Mouse (Mus musculus) kidney, adult 8-10 months (tissue): ENCODE results near the gene Mettl22.

ENCODE experiments used
- DNase-seq, 2 experiments: peaks; one replicate each; pipeline ENCODE4 v3.0.0; 2022

The Mettl22 gene

DNA sequence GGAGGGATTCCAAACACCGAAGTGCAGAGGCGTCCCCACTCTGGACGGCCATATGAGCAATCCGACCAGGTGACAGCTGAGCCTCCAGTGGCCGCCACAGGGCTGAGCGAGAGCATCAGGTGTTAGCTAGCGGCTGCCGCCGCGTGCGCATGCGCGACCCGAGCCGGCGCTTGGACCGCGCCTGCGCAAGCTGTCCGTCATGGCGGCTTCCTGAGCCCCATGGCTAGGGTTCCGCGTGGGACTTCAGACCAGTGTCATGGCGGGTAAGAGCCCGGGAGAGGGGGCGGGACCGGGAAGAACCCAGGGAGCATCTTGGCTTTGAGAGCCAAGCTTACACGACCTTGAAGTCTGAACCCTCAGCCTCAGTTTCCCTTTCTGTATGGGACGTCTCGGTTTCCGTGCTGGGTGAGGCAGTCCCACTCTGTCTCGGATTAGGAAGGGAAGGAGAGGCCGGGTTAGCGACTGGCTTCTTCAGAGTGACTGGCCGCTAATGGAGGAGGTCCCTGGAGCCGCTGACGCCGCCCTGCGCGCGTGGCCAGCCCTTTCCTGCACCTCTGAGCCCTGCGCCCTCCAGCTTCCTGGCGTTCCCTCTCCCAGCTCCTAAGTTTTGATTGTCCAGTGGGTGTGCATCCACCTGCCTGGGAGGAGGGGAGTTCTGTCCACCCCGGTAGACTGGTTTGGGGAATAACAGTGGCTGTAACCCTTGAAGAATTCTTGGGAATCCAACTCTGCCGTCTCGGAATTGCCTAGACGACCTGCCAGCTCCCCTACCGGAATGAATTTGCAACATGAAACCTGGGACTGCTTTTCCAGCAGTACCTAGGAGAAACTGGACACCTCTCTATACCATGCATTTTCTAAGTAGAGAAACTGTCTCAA lies at the start of gene Mettl22:
TSS of gene Mettl22 (plus strand) at position 186 of the 879 bp plus-strand sequence.
- peak; percentile 91 for DNase-seq

DNA sequence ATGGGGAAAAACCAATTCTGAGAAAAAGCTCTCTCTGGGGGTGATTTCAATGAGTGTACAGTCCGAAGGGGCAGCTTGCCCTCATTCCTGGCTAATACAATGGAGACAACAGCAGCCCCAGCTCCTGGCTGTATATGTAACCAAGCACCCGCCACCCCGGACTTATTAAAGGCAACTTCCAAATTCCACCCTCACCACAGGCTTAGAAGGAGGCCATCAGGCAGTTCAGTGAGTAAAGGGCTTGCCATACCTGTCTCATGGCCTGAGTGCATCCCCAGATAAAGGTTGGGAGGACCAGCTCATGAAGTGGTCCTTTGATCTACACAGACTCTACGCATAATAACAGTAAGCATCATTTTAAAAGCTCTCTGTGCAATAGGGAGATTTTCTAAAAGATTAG lies 49.7 kb upstream of the Mettl22 start:
- DNase-seq = no peak

DNA sequence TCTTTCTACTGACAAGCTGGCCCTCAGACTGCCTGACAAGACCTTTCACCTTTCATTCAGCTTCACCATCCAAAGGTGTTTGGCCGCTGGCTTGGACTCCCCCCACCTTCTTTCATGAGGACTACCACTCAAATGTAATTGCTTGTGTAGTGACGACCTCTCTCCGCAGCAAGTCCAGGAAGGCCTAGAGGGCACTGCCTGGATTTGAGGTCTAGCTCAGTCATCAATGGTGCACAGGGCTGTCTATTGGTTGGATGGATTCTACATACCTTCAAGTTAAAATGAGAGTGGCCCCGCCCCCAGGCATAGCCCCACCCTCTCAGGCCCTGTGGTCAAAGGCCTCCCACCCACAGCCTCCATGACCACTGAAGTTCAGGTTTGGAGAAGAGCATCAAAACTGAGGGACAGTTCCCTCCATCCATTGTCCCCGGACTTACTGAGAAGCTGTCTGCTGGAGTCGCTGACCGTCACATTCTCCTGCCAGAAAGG lies 46.9 kb upstream of the Mettl22 start:
- no peak for DNase-seq

DNA sequence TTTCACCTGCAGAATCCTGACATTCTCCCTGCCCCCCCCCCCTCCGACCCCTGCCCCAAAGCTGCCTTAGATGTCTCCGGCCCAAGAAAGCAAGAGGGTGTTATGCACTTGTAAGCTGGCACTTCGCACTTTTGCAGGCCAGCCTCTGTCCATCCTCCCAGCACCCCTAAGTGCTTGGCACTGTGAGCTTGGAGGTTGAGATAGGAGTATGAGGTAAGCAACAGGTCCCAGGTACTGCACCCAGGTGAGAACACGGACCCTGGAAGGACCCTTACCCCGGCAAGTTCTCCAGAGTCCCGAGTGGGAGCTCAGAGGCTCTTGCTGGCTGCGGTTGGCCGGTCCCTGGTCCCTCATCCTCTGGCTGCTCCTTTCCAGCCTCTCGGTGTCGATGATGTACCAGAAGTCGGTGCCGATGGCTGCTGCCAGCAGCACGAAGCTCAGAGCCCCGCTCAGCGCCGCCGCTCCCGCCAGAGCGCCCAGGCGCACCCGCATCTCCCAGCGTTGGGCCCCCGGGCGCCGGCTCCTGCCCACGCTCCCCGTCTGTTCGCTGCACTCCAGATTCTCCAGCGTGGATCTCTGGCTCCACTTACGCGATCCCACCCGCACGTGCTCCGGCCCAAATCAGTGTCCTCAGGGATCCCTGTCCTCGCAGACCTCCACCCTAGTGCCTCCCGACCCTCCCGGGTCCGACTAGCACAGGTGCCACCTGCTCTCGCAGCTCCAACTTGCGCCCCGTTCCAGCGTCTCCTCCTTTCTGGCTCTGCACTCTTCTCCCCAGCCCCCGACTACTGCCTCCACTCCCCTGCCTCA lies 46.2 kb upstream of the Mettl22 start:
- no peak for DNase-seq

DNA sequence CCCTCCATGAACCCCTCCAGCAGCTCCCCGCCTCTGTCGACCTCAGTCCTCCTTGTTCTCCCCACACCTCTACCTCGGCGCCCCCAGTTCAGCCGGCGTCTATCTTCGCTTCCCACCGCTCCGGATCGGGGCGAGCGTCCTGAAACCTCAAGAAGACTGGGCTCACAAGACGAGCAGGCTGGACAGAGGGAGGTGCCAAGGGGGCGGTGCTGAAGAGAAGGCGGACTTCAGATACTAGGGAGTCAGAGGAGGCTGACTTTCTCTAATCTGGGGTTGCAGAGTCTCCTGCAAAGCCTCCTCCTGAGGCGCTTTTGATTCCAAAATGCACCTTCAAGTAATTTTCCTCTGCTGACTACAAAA lies 45.6 kb upstream of the Mettl22 start, which contains the start of gene Tmem114:
TSS of gene Tmem114 (minus strand) at position 166 of the 360 bp plus-strand sequence.
- DNase-seq = peak in 1 of 2 experiments; percentile 46

DNA sequence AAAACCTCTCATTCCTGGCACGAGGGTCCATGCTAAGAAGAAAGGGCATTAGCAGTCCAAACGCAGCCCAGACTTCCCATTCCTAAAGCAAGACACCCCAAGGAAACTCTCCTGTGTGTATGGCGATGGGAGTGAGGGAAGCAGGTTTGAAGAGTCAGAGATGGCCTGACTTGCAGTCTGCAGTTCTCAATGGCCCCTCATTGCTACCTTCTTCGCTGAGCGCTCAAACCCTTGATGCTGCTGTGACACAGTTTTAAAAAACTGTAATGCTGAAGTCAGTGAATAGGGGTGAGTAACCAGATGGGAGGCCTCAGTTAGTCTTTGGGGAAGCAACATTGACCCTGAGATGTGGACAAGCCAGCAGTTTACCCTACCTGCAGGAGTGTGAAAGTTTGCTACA lies 44.9 kb upstream of the Mettl22 start:
- no peak for DNase-seq

DNA sequence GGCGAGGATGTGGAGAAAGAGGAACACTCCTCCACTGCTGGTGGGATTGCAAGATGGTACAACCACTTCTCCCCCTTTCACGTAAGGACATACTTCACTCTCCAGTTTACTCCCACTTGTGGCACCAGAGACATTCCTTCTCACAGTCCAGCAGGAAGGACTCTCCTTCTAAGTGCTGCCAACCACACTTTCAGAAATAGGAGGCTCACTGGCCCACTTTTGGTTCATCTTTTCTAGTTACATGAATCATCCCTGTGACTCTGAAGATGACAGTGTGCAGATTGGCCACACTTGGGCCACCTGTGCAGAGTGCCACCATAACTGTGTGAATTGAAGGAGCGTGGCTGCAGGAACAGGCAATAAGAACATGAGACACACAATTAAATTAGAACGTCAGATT lies 41.1 kb upstream of the Mettl22 start:
- no peak for DNase-seq

DNA sequence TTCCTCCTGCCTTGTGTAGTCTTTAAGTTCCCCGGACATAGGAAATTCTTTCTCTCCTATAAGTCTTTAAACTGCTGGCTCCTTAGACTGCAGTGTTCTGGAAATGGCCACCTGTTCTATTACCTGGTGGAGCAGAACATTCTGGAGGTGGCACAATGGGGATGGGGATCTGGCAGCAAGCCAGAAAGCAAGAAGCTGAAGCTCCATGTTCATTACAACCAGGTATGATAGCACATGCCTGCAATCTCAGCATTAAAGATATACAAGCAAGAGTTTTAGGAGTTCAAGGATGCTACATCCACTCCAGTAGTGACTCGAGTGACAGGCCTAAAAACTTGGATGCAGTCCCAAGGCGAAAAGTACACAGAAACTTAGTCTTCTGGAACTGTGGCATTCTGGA lies 38.0 kb upstream of the Mettl22 start:
- no peak for DNase-seq

DNA sequence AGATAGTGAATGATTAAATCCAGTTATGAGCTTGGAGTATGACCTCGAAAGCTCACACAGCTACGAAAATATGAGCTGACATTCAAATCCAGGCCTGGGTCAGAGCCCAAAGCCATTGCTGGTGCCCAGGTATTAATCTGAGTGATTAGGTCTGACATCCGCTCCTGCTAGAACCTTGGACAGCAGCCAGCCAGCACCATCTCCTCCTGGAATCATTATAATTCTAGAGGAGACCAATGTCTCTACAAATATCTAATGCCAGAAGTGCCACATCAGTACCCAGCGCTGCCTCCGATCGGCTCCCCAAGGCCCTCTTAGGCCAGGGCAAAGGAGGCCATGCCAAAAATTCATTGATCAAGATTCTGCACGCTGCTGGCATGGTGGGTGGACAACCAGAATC lies 25.7 kb upstream of the Mettl22 start:
- no peak for DNase-seq

DNA sequence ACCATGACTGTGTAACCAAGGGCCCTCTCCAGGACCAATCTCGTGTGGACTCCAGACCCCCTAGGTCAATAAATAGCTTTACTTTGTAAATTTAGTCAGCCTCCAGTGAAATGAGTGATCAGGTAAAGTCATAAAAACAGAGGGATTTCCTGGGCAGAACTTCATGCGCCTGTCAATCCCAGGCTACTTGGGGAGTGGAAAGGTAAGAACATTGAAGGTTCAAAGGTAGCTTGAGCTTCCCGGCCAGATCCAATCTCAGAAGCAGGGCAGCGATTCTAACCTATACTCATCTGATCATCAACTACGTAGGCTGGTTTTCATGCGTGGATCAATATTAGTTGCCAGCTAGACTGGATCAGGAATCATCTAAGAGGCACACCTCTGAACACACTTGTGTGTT lies 24.3 kb upstream of the Mettl22 start:
- no peak for DNase-seq

DNA sequence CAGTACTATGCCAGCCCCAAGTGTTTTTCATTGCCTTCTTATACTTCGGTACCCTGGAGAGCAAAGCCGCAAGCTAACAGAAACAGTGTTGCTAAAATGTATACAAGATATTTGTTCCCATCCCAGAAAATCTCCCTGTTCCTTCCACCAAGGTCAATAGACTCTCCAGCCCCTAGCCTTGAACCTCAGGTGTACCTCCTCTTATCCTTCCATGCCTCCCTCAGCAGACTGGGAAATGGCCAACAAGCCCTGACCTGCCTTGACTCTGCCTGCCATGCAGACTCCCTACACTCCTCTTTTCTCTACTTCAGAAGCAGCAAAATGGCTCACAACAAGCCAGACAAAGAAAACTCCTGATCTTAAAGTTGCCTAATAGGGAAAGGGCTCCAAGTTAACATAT lies 17.3 kb upstream of the Mettl22 start:
- no peak for DNase-seq

DNA sequence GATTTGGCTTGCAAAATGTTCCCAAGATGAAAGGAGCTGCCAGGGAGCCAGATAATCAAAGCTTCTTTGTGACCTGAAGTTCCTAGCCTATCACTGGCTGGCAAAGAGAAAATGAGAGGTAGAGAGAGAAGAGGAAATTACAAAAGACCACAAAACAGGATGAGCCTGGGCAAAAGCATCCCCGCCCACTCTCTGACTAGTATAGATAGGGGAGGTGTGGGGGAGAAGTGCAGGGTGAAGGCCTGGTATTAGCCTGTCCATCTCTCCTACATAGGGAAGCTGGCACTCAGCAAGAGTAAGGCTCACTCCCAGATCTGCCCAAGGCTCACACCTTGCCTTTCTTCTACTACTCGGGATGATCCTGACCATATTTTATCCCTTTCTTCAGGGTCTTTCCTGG lies 15.4 kb upstream of the Mettl22 start:
- no peak for DNase-seq

DNA sequence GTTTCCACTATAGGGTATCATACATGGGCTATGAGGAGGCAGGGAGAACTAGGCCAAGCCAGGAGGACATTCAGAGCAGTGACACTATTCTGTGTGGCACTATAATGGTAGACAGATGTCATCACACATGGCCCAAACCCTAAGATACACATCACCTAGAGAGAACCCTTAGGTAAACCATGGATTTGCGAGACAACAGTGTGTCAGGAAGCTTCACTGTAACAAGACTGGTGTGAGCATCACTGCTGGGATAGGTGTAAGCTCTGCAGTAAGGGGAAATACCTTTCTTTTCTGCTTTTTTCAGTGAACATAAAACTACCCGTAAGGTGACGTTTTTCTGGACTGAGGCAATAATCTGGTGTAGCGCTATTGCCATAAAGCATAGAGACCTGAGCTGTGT lies 12.2 kb upstream of the Mettl22 start:
- no peak for DNase-seq

DNA sequence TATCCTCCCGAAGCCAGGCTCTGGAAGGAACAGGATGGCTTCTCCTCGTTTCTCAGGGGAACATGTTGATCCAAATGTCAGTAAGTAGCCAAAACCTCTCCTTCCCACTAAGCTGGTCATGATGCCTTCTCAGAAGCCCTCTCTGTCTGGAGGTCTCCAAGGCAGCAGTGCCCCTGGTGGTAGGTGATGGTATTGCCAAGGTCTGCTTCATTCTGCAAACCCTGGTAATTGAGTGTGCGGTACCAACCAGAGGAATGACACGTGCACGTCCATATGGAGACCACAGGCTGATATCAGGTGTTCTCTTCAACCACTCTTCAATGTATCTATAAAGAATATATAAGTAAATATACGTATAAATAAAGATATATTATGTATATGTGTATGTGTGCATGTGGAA lies 11.5 kb upstream of the Mettl22 start:
- DNase-seq = peak; percentile 23 to 46

DNA sequence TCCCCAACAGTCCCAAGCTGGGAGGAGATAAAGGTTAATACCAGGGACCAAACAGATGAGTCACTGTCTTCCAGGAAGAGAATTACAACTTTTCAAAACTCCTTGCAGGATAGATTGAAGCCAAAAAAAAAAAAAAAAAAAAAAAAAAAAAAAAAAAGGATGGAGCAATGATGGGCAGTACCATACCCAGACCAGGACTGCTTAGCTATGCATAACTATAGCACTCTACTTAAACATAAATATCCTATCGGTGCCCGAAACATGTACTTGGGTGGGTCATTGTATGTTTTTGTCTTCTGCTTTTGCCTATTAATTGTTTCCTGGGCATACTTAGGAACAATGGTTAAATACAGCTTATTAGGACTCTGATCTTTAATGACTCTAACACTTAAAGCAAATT lies 456 bp upstream of the Mettl22 start:
- DNase-seq = no peak

DNA sequence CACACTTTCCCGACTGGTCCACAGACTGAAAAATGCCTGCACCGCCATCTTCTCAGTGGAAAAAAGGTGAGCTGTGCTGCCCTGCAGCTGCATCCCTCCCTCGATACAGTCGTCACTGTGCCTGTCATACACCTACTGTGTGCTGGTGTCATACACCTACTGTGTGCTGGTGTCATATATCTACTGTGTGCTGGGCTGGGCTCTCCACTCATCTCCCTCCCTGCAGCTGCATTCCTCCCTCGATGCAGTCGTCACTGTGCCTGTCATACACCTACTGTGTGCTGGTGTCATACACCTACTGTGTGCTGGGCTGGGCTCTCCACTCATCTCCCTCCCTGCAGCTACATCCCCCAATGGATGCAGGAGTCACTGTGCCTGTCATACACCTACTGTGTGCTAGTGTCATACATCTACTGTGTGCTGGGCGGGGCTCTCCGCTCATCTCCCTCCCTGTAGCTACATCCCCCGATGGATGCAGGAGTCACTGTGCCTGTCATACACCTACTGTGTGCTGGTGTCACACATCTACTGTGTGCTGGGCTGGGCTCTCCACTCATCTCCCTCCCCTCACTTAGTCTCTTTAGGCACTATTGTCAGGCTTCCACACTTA lies 16.9 kb downstream of the Mettl22 start:
- DNase-seq = no peak

DNA sequence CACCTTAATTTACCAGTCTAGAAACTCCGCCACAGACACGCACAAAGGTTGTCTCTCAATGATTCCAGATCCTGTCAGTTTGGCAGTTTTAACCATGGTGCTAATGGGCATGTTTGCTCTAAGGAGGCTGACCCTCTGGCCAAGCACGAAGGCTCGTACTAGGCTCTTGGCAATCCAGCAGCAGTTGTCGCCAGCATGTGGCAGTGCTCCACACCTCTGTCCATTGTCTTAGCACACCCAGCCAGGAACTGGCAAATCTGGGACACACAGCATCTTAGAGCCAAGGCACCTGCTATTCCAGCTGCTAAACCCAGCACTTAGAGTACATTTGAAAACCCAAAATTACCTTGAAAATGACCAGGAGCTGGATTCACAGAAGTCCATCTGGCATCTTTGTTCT lies 18.8 kb downstream of the Mettl22 start:
- no peak for DNase-seq

DNA sequence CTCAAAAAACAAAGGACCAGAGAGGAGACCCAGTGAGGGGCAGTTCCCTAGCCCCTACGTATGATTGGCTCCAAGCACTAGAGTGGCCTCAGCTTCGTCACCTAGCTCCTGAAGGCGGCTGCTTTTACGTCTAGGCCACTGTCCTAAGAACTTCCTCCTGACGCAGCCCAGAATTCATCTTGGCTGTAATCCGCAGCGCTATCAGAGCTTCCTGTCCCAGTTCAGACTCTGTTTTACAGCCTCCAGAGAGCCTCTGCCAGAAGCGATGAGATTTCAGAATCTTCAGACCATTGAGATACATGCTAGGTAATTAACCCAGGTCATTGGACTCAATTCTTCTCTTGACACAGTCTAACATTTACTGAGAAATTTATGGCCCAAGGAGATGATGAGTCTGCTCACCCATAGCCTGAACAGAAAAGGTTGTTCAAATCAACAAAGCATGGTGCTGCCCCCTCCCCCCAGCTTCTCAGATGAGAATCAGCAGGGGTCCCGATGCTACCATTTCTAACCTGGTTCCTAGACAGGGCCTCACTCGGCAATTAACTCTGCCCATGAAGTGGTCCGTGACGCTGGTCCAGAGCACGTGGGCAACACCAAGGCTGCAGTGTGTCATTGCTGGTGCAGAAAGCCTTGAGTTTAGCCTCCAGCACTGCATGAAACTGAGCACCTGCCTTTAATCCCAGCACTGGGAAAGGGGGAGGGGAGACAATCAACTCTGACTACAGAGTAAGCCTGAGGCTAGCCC lies 21.3 kb downstream of the Mettl22 start:
- peak in 1 of 2 experiments; percentile 15 for DNase-seq

DNA sequence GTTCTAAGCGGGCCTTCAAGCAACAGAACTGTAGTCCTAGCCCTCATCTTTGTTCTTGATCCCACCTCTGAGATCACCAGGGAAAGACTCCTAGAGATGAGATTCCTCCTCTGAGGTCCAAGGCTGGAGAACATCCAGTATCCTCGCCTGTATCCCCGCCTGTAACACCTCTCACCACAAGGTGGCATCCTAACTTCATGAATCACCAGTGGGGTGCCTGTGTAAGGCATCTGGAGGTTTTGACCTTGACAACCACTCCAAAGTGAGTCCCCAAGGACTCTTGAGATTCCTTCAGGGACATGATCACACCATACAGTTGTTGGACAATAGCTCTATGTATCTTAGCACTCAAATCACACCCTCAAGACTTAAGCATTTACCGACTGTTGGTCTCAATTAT lies 23.7 kb downstream of the Mettl22 start:
- peak; percentile 60 to 68 for DNase-seq

DNA sequence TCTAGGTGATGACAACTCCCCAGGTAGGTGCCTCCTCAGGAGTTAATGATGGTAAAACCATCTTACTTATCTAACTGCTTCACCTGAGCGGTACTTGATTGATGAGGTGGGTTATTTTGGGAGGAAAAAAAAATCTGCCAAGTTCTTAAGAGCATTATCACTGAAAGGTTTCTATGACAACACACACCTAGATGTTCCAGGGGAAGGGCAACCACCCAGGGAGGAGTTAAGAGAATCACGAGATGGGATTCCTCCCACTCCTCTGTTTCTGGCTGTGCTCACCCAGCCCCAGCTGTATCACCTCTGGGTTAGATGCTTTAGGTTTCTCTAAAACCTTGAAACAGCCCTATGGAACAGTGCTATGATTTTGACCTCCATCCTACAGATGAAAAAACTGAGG lies 26.4 kb downstream of the Mettl22 start:
- no peak for DNase-seq

DNA sequence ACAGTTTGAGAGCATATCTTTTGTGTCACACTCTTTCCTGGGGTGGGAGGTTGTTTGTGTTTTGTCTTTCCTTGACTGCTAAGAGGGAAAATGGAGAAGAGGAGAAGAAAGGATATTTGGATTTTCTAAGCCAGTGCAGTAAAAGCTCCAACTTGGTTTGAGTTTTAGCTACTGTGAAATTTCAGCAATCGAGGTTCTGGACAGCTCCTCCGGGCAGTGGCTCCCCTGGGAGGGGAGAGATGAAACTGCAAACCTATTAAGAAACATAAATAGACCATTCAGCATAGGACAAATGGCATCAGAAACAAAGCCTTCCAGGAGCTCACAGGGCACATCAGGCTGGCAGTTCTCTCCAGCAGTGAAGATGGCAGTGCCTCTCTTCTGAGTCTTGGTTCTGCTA lies 33.7 kb downstream of the Mettl22 start:
- DNase-seq = no peak

DNA sequence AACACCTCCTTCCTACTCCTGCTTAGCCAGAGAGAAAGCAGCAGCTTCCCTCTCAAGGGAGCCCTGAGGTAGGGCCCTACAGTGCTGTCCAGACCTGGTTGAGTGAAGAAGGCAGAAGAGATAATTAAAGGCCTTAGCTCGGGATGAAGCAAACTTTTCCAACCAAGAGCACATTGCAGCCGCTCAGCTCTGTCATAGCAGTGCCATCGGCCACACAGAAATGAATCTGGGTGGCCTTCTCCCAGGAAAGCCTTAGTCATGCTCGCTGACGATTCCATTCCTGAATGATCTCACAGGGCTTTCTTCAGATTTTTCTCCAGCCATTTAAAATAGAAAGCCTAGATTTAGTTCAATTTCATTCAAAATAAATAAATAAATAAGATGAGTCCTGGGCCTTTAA lies 39.3 kb downstream of the Mettl22 start:
- no peak for DNase-seq

DNA sequence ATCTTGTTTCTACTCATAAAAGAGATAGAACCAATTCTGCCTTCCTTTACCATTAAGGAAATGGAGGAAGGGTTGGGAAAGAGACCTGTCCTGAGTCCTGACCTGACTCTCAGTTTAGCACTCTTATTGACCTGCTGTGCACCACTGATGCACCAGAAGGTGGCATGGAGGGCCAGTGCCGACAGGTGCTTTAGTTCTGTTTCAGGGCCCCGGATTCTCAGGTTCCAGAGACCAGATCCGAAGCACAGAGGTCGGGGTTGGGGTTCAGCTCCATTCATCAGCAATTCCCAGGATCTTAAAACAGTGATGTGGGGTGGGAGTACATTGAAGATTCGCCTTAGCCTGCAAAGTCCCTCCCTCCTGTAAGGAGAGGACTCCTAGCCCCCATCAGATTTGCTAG lies 42.2 kb downstream of the Mettl22 start:
- DNase-seq = no peak
